Mouse (Mus musculus): Measurements from ENCODE around the gene Dock9. TPM values are rescaled to one million over a fixed set of nuclear protein-coding genes. Genes with fewer than 3 reads are reported as not detected.

Dock9 gene
- polyA plus RNA-seq, 1 experiment from 2014 or later: 5.2 TPM

DNA sequence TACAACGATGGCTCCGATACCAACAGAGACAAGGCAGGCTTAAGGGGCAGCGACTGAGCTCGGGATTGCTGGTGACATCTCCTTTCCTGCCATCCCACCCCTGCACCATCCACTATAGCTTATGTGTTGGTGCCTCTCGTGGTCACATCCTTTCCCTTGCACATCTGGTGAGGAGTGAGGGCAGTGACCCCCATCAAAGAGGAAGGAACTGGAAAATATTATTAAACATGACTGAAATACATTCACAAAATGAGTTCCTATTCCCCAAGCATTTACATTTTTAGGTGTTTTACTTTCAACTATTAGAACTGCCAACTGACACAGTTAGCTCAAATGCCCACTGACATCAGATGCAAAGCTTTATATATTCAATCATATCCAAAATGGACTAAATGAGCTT is 37.2 kb downstream of the Dock9 start:
- H3K27ac ChIP-seq (ENCODE audit: low read depth, low read length): no peak overlapping the region
- H3K36me3 ChIP-seq (ENCODE audit: control insufficient read depth, insufficient read depth, low read length): no peaks in the 10 kb centered on the region
- no peak for DNase-seq (ENCODE audit: low spot score)
- no peaks in the 10 kb centered on the region for H3K4me1 ChIP-seq (replicated peaks; ENCODE audit: control insufficient read depth, insufficient read depth, low read length)
- 84% methylated on average over 5 of the region's 5 CpGs for WGBS
- no peak for ATAC-seq (replicated peaks; ENCODE audit: low FRiP score)
- no peaks in the 10 kb centered on the region for H3K27me3 ChIP-seq (replicated peaks; ENCODE audit: control insufficient read depth, insufficient read depth, low read length)
- no peak overlapping the region for H3K4me3 ChIP-seq (ENCODE audit: low read depth, low read length)
- H3K9me3 ChIP-seq (ENCODE audit: control insufficient read depth, low read length): no peaks in the 10 kb centered on the region
- H3K9ac ChIP-seq (ENCODE audit: low read depth, low read length): no peak overlapping the region
- no peak overlapping the region for H3K4me2 ChIP-seq

GRCm38 (mm10) chr14:121754110-121754509 is 43.5 kb downstream of the Dock9 start:
- Histone ChIP-seq H3K4me1 (replicated peaks; ENCODE audit: control insufficient read depth, insufficient read depth, low read length) (no peaks in the 10 kb centered on the region), H3K4me2 (no peak overlapping the region), H3K4me3 (ENCODE audit: low read depth, low read length) (no peak overlapping the region), H3K27me3 (replicated peaks; ENCODE audit: control insufficient read depth, insufficient read depth, low read length) (no peaks in the 10 kb centered on the region), H3K27ac (ENCODE audit: low read depth, low read length) (no peak overlapping the region), H3K9ac (ENCODE audit: low read depth, low read length) (no peak overlapping the region), H3K36me3 (ENCODE audit: control insufficient read depth, insufficient read depth, low read length) (no peaks in the 10 kb centered on the region), H3K9me3 (ENCODE audit: control insufficient read depth, low read length) (no peaks in the 10 kb centered on the region)
- WGBS: 72% methylated on average over 11 of the region's 11 CpGs
- ATAC-seq (replicated peaks; ENCODE audit: low FRiP score): no peak
- DNase-seq (ENCODE audit: low spot score): no peak

DNA sequence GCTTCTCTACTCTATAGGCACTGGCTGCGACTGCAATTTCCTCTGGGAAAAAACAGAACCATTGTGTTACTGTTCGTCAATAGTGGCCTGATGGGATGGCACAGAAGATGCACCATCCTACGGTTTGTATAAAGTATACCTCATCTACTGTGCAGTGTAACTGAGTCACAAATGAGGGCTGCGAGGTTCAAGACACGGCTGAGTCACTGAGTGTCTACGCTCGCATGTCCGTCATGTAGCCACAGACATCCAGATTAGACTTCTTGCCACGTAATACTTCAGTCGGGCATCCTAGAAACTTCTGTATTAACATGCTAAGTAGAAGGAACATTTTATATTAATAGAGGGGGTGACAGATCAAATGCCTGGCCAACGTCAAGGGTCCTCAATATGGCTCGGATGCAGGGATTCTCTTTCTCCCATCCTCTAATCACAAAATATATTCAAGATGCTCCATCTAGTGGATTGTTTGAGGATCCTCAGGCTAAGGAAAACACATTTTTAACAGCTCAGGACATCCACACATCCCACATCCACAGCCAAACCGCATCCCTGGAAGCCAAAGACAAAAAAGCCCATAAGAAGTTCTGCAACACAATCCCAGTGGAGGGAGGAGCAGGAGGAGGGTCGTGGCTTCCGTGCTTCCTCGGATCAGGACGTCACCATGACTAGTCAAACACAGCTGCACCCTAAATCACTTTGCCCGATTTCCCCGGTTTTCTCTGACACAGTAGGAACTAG is 44.8 kb downstream of the Dock9 start:
- 65% methylated on average over 19 of the region's 19 CpGs for WGBS
- no peak overlapping the region for H3K4me2 ChIP-seq
- no peak overlapping the region for H3K9ac ChIP-seq (ENCODE audit: low read depth, low read length)
- ATAC-seq (replicated peaks; ENCODE audit: low FRiP score) (no peak), DNase-seq (ENCODE audit: low spot score) (no peak)
- H3K27me3 ChIP-seq (replicated peaks; ENCODE audit: control insufficient read depth, insufficient read depth, low read length): no peaks in the 10 kb centered on the region
- no peaks in the 10 kb centered on the region for H3K9me3 ChIP-seq (ENCODE audit: control insufficient read depth, low read length)
- H3K36me3 ChIP-seq (ENCODE audit: control insufficient read depth, insufficient read depth, low read length): no peaks in the 10 kb centered on the region
- H3K27ac ChIP-seq (ENCODE audit: low read depth, low read length): no peak overlapping the region
- H3K4me3 ChIP-seq (ENCODE audit: low read depth, low read length): no peak overlapping the region
- no peaks in the 10 kb centered on the region for H3K4me1 ChIP-seq (replicated peaks; ENCODE audit: control insufficient read depth, insufficient read depth, low read length)

DNA sequence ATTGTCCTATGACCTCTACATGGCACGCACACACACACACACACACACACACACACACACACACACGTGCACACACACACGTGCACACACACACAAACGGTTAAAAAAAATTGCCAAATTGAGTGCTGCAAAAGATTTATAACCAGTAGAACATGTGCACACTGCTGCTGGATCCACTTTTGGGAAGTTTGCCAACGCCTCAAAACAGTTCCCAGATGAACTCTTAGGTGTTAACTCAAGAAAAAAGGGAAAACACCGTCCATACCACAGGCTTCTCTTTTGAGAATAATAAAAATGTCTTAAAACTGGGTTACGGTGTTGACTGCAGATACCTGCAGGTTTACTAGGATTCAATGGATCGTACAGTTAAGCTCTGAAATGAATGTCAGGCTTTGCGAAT is 48.0 kb downstream of the Dock9 start:
- Histone ChIP-seq H3K27me3 (replicated peaks; ENCODE audit: control insufficient read depth, insufficient read depth, low read length) (no peaks in the 10 kb centered on the region), H3K27ac (ENCODE audit: low read depth, low read length) (no peak overlapping the region)
- 86% methylated on average over 9 of the region's 9 CpGs for WGBS

DNA sequence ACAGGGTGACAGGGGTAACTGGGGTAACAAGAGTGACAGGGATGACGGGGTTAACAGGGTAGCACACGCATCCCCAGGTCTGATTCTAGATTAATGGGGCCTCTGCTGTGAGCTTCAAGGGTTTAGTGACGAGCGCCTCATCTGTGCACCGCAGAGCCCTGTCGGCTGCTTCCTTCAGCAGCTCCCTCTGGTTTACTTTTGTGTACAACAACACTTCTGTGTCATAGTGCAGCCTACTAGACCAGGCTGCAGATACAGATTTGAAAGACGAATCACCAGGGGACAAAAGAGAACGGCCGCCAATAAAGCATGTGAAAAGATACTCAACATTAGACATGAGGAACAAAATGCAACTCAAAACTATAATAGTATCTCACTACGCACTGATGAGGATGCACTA is 48.6 kb downstream of the Dock9 start:
- Histone ChIP-seq H3K36me3 (ENCODE audit: control insufficient read depth, insufficient read depth, low read length) (no peaks in the 10 kb centered on the region), H3K9ac (ENCODE audit: low read depth, low read length) (no peak overlapping the region), H3K9me3 (ENCODE audit: control insufficient read depth, low read length) (no peaks in the 10 kb centered on the region), H3K27ac (ENCODE audit: low read depth, low read length) (no peak overlapping the region), H3K4me3 (ENCODE audit: low read depth, low read length) (no peak overlapping the region), H3K4me2 (no peak overlapping the region), H3K4me1 (replicated peaks; ENCODE audit: control insufficient read depth, insufficient read depth, low read length) (no peaks in the 10 kb centered on the region), H3K27me3 (replicated peaks; ENCODE audit: control insufficient read depth, insufficient read depth, low read length) (no peaks in the 10 kb centered on the region)
- DNase-seq (ENCODE audit: low spot score) (no peak), ATAC-seq (replicated peaks; ENCODE audit: low FRiP score) (no peak)
- 80% methylated on average over 10 of the region's 10 CpGs for WGBS

More for the DNA sequence above, 48.0 kb downstream of the Dock9 start:
- H3K4me2 ChIP-seq: no peak overlapping the region
- ATAC-seq (replicated peaks; ENCODE audit: low FRiP score) (no peak), DNase-seq (ENCODE audit: low spot score) (no peak)
- no peaks in the 10 kb centered on the region for H3K36me3 ChIP-seq (ENCODE audit: control insufficient read depth, insufficient read depth, low read length)
- H3K9me3 ChIP-seq (ENCODE audit: control insufficient read depth, low read length): no peaks in the 10 kb centered on the region
- no peaks in the 10 kb centered on the region for H3K4me1 ChIP-seq (replicated peaks; ENCODE audit: control insufficient read depth, insufficient read depth, low read length)
- H3K4me3 ChIP-seq (ENCODE audit: low read depth, low read length): no peak overlapping the region
- H3K9ac ChIP-seq (ENCODE audit: low read depth, low read length): no peak overlapping the region

GRCm38 (mm10) chr14:121747360-121747759 is 50.3 kb downstream of the Dock9 start:
- ATAC-seq (replicated peaks; ENCODE audit: low FRiP score) (no peak), DNase-seq (ENCODE audit: low spot score) (no peak)
- H3K9me3 ChIP-seq (ENCODE audit: control insufficient read depth, low read length): no peaks in the 10 kb centered on the region
- no peak overlapping the region for H3K27ac ChIP-seq (ENCODE audit: low read depth, low read length)
- no peak overlapping the region for H3K4me3 ChIP-seq (ENCODE audit: low read depth, low read length)
- no peak overlapping the region for H3K9ac ChIP-seq (ENCODE audit: low read depth, low read length)
- no peak overlapping the region for H3K4me2 ChIP-seq
- no peaks in the 10 kb centered on the region for H3K36me3 ChIP-seq (ENCODE audit: control insufficient read depth, insufficient read depth, low read length)
- WGBS: 86% methylated on average over 7 of the region's 7 CpGs
- H3K4me1 ChIP-seq (replicated peaks; ENCODE audit: control insufficient read depth, insufficient read depth, low read length): no peaks in the 10 kb centered on the region
- no peaks in the 10 kb centered on the region for H3K27me3 ChIP-seq (replicated peaks; ENCODE audit: control insufficient read depth, insufficient read depth, low read length)

- no peak overlapping the region for H3K9ac ChIP-seq (ENCODE audit: low read depth, low read length)
- 77% methylated on average over 9 of the region's 9 CpGs for WGBS
- no peak overlapping the region for H3K4me3 ChIP-seq (ENCODE audit: low read depth, low read length)
- no peaks in the 10 kb centered on the region for H3K9me3 ChIP-seq (ENCODE audit: control insufficient read depth, low read length)
- ATAC-seq (replicated peaks; ENCODE audit: low FRiP score): no peak
- H3K4me1 ChIP-seq (replicated peaks; ENCODE audit: control insufficient read depth, insufficient read depth, low read length): no peaks in the 10 kb centered on the region
- H3K27ac ChIP-seq (ENCODE audit: low read depth, low read length): no peak overlapping the region
- no peaks in the 10 kb centered on the region for H3K36me3 ChIP-seq (ENCODE audit: control insufficient read depth, insufficient read depth, low read length)
- DNase-seq (ENCODE audit: low spot score): no peak
- H3K4me2 ChIP-seq: no peak overlapping the region
- no peaks in the 10 kb centered on the region for H3K27me3 ChIP-seq (replicated peaks; ENCODE audit: control insufficient read depth, insufficient read depth, low read length)
Observed at GRCm38 (mm10) chr14:121743787-121744417, 53.7 kb downstream of the Dock9 start.

DNA sequence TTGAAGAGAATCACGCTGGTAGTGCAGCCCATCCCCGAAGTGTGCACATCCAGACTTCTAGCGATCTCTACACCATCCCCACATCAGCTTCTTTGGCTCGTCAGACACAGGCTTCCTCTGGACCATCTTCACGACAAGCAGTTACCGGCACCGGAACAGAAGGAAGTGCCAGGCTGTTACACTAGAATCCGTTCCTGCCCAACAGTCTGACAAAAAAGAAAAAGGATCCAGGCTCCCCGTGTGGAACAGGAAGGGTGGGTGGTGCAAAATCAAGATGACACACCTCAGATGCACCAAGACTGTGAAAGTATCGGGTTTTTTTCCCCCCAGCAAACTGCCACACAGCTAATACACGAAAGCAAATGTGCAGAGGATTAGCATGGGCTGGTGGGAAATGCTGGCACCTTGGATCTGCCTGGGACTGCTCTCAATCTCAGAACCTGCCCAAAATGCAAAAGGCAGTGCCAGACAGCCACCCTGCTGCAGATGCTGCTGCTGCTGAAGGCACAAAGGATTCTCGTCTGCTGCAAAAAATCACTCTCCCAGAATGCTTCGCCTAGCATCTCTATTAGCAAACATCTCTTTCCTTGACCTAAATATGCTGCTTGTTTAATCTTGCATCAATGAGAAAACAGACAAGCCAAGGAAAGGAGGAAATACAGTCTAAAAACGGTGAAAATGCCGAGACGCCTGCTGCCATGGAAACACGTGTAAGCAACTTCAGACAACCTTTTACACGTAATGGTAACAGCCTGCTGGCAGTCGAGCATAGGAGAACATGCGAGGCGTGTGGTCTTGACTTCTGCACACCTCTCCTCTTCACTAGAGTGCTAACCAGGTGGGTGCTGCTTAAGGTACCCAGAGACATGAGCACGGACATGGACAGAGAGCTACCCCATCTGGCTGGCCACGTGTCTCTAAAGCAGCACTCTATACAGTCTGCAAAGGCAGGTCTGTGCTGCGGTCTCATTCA is 58.9 kb downstream of the Dock9 start:
- no peak overlapping the region for H3K9ac ChIP-seq (ENCODE audit: low read depth, low read length)
- no peaks in the 10 kb centered on the region for H3K36me3 ChIP-seq (ENCODE audit: control insufficient read depth, insufficient read depth, low read length)
- no peak overlapping the region for H3K4me2 ChIP-seq
- H3K27me3 ChIP-seq (replicated peaks; ENCODE audit: control insufficient read depth, insufficient read depth, low read length): no peaks in the 10 kb centered on the region
- DNase-seq (ENCODE audit: low spot score) (no peak), ATAC-seq (replicated peaks; ENCODE audit: low FRiP score) (no peak)
- no peak overlapping the region for H3K4me3 ChIP-seq (ENCODE audit: low read depth, low read length)
- no peaks in the 10 kb centered on the region for H3K9me3 ChIP-seq (ENCODE audit: control insufficient read depth, low read length)
- WGBS: 61% methylated on average over 24 of the region's 24 CpGs
- no peaks in the 10 kb centered on the region for H3K4me1 ChIP-seq (replicated peaks; ENCODE audit: control insufficient read depth, insufficient read depth, low read length)
- no peak overlapping the region for H3K27ac ChIP-seq (ENCODE audit: low read depth, low read length)
